Mouse (Mus musculus) liver, embryonic 14.5 days (tissue): ENCODE results near the gene Cdh13.

Source experiments
- CTCF ChIP-seq: IDR thresholded peaks from 2 replicates; pipeline ENCODE4 v1.5.1; 2016; ENCODE audit warnings: antibody characterized with exemption, low read depth, control low read depth
- EP300 ChIP-seq: IDR thresholded peaks from 2 replicates; pipeline ENCODE4 v1.6.1; 2016; ENCODE audit warnings: antibody characterized with exemption, low read depth

DNA sequence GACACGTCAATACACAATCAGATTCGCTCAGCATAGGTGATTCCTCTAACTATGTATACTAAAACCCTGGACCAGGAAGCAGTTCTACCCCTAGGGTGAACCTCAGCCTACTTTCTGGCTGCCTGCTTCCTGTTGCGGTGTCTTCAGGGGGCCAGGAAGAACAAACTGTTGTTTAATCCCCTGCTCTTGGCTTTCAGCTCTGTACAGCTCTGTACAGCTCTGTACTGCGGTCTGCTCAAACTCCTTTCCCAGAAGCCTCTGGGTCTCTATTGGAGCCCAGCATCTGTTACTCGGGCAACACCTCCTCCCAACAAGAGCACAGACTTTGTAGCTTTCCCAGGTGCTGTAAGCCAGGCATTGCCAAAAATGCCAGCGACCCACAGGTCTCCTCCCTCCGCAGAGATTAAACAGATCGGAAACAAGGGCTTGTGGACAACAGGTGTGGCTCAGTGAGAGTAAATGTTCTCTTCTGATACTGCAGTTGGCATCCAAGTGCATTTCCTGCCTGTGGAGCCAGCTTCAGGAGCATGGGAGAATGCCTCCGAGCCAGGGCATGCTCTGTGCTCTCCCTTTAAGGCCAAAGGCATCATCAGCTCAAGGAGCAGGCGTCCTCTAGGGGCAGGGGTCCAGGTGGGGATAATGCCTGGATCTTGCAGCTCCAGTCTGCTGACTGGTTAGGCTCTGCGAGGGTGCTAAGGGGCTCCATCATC lies 148.4 kb downstream of the Cdh13 start:
- TF ChIP-seq CTCF (no peak), EP300 (no peak)
